Mouse (Mus musculus) heart, embryonic 16.5 days (tissue): ENCODE data around the gene Lifr. TPM values are rescaled to one million over a fixed set of nuclear protein-coding genes. Genes with fewer than 3 reads are reported as not detected.

ENCODE experiments used
- ATAC-seq: fragments of 200-750 bp; cut with Nextera tagmentation; replicated peaks from 2 replicates; pipeline ENCODE4 v1.8.0; 2017; ENCODE audit warnings: moderate number of reproducible peaks; ENCODE audit not compliant: insufficient read depth, low FRiP score; ENCODE audit errors: extremely low read depth
- H3K27ac ChIP-seq: fragments of 300-500 bp; sonication (generic); 2 replicates; pipeline ENCODE4 v1.5.1; 2014; ENCODE audit warnings: mild to moderate bottlenecking, low read length, control low read depth, moderate library complexity
- H3K27me3 ChIP-seq: fragments of 300-500 bp; sonication (generic); 2 replicates; pipeline ENCODE4 v1.6.1; 2014; ENCODE audit warnings: low read length, mixed read lengths; ENCODE audit not compliant: control insufficient read depth, insufficient read depth
- H3K36me3 ChIP-seq: fragments of 300-500 bp; sonication (generic); 2 replicates; pipeline ENCODE4 v1.6.1; 2014; ENCODE audit not compliant: control insufficient read depth, insufficient read depth
- H3K4me1 ChIP-seq: fragments of 300-500 bp; sonication (generic); 2 replicates; pipeline ENCODE4 v1.6.1; 2014; ENCODE audit warnings: low read length, mixed read lengths; ENCODE audit not compliant: control insufficient read depth, insufficient read depth
- H3K4me2 ChIP-seq: fragments of 300-500 bp; sonication (generic); 2 replicates; pipeline ENCODE4 v1.6.1; 2014; ENCODE audit warnings: low read depth, mild to moderate bottlenecking, control low read depth, low read length
- H3K4me3 ChIP-seq: fragments of 300-500 bp; sonication (generic); 2 replicates; pipeline ENCODE4 v1.5.1; 2014; ENCODE audit warnings: mild to moderate bottlenecking, control low read depth, low read length
- H3K9ac ChIP-seq: fragments of 300-500 bp; sonication (generic); 2 replicates; pipeline ENCODE4 v1.6.1; 2014; ENCODE audit warnings: low read length, control low read depth
- H3K9me3 ChIP-seq: fragments of 300-500 bp; sonication (generic); replicated peaks from 2 replicates; pipeline ENCODE4 v1.6.1; 2016; ENCODE audit warnings: low read length; ENCODE audit not compliant: control insufficient read depth
- WGBS: fragments of 180-500 bp; shearing (Covaris S2); extraction: QIAGEN DNeasy Blood & Tissue Kit; methylation state at CpG from one replicate; pipeline ENCODE4 v1.1.7; 2014; 5-methylcytosine and 5-hydroxymethylcytosine counted together
- polyA plus RNA-seq: library from polyadenylated mRNA; unstranded; fragments of >200 nt; fragmentation: Nextera tagmentation; extraction: Ambion mirVana; gene quantifications from 2 replicates; pipeline ENCODE4 v1.2.1, GENCODE M21; 2015

Gene Lifr
- polyA plus RNA-seq, 1 experiment from 2014 or later, result 24.0 TPM

DNA sequence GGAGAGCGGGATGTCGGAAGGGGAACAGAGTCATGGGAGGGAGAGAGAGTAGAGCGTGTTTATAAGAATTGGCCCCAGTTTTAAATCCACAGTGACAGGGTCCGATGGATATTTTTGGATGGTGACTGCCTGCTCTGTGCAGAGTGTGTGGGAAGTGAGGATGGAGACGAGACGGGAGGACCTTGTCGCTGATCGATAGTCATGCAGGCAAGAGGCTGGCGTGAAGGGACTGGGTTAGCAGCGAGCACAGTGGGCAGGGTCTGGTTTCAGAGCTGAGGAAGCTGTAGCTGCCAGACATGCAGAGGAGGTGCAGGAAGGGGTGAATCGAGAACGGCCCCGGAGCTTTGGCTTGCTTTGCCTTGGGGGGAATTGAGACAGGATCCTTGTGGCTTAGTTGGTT, 50.8 kb downstream of the Lifr start:
- H3K36me3 ChIP-seq, result no peaks in the 10 kb centered on the region
- peak overlapping the region; percentile 8; the same call in 1 of the 2 replicates for H3K4me2 ChIP-seq
- peak overlapping the region; percentile 55 for H3K9ac ChIP-seq
- H3K4me3 ChIP-seq, result no peak overlapping the region
- ATAC-seq, result no peak
- H3K9me3 ChIP-seq, result no peaks in the 10 kb centered on the region
- H3K27ac ChIP-seq, result no peak overlapping the region
- H3K4me1 ChIP-seq, result peaks cover 45% of the 10 kb centered on the region
- no peaks in the 10 kb centered on the region for H3K27me3 ChIP-seq
- WGBS, result 59% methylated on average over 13 of the region's 13 CpGs

DNA sequence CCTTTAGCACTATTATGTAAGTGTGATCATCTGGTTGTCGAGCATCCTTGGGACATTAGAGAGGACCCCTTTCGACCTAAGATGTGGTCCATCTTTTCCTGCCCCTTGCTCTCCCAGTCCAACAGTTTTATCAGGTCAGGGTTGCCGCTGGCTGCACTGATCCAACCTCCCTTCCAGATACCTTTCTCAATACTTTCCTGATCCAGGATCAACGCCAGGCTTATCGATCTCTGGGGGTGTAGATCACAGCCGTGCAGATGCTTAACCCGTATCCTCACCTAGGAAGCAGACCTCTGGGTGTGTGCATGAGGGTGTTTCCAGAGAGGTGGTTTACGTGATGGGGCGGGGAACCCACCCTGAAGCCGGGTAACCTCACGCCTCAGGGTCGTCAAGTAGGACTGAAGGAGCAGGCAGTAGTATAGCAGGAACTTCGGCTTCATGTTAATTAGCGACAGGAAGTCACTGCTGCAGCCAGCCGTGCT, 53.3 kb downstream of the Lifr start:
- WGBS, result 61% methylated on average over 15 of the region's 15 CpGs
- Histone ChIP-seq H3K4me1 (peaks cover 40% of the 10 kb centered on the region), H3K27ac (no peak overlapping the region), H3K4me3 (no peak overlapping the region), H3K36me3 (no peaks in the 10 kb centered on the region), H3K27me3 (no peaks in the 10 kb centered on the region), H3K4me2 (no peak overlapping the region), H3K9me3 (no peaks in the 10 kb centered on the region), H3K9ac (no peak overlapping the region)
- ATAC-seq, result no peak

GRCm38 (mm10) chr15:7144542-7144941, 54.1 kb downstream of the Lifr start:
- peaks cover 40% of the 10 kb centered on the region for H3K4me1 ChIP-seq
- no peaks in the 10 kb centered on the region for H3K9me3 ChIP-seq
- ATAC-seq, result no peak
- H3K27ac ChIP-seq, result peak overlapping the region; percentile 51
- 0 out of 2 replicates have a peak overlapping the region, but pooled peaks have one; percentile 5 for H3K4me2 ChIP-seq
- H3K9ac ChIP-seq, result no peak overlapping the region
- 69% methylated on average over 3 of the region's 3 CpGs for WGBS
- no peaks in the 10 kb centered on the region for H3K36me3 ChIP-seq
- H3K4me3 ChIP-seq, result no peak overlapping the region
- no peaks in the 10 kb centered on the region for H3K27me3 ChIP-seq

DNA sequence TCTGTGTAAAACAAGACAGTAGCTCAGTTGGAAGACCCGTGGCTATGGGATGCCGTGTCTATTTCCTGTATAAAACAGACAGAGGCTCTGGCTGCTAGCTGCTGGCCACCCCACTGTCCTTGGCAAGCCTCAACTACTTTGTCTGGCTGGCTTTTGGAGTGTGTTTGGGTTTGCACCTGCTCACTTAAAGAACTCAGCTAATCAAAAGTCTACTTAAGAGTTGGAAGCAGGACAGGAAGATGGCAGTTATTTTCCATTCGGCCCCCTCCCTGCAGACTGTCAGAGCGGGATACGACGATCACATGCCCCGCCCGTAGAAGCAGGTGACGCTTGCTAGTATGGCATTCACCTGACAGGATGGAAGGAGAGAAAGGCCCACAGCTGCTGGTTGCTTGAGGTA, 54.5 kb downstream of the Lifr start:
- H3K4me3 ChIP-seq, result no peak overlapping the region
- peak overlapping the region; percentile 5; the same call in 1 of the 2 replicates for H3K4me2 ChIP-seq
- ATAC-seq, result no peak
- H3K27me3 ChIP-seq, result no peaks in the 10 kb centered on the region
- 60% methylated on average over 9 of the region's 9 CpGs for WGBS
- H3K27ac ChIP-seq, result peak overlapping the region; percentile 51
- H3K9ac ChIP-seq, result no peak overlapping the region
- no peaks in the 10 kb centered on the region for H3K9me3 ChIP-seq
- peaks cover 40% of the 10 kb centered on the region for H3K4me1 ChIP-seq
- H3K36me3 ChIP-seq, result no peaks in the 10 kb centered on the region

DNA sequence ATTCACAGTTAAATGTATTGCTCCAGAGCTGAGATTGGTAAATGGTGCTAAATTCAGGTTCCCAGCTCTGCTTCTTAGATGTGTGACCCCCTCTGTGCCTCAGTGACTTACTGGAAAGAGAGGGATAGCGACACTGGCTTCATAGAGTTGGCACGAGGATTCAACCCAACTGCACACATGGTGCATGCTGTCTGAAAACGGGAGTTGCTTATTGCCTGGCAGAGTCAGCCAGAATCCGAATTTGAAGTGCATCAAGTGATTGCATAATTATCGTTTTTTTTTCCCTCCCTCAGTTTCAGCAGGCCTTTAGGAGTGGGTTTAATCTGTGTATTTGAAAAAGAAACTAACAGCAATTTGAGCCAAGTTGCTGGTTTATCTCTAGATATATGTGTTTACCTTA, 55.1 kb downstream of the Lifr start:
- Histone ChIP-seq H3K4me3 (no peak overlapping the region), H3K27ac (no peak overlapping the region; the same call in 1 of the 2 replicates), H3K9me3 (no peaks in the 10 kb centered on the region), H3K4me2 (no peak overlapping the region), H3K9ac (no peak overlapping the region), H3K27me3 (no peaks in the 10 kb centered on the region), H3K36me3 (no peaks in the 10 kb centered on the region), H3K4me1 (peaks cover 39% of the 10 kb centered on the region)
- 57% methylated on average over 5 of the region's 5 CpGs for WGBS
- ATAC-seq, result no peak

DNA sequence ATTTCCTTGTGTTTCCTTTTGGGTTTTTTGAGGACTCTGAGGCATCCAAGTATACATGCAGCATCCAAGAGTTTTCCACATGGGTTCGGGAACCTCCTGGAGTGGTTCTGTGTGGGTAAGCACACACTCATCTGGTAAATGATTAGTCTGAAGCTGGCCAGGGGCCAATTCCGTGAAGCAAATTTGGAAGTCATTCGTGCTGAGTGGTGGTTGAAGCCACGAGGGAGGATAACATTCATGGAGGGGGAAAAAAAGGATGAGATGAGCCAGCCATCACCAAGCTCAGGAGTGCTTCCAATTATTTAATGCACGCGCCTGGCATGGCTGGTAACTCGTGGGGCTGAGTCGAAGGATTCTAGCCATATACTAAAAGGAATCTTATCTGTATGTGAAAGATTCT, 56.1 kb downstream of the Lifr start:
- H3K9me3 ChIP-seq, result no peaks in the 10 kb centered on the region
- H3K27ac ChIP-seq, result no peak overlapping the region
- H3K4me3 ChIP-seq, result no peak overlapping the region
- no peak for ATAC-seq
- no peak overlapping the region for H3K4me2 ChIP-seq
- H3K4me1 ChIP-seq, result peaks cover 29% of the 10 kb centered on the region
- no peaks in the 10 kb centered on the region for H3K27me3 ChIP-seq
- H3K9ac ChIP-seq, result no peak overlapping the region
- H3K36me3 ChIP-seq, result no peaks in the 10 kb centered on the region
- 31% methylated on average over 8 of the region's 8 CpGs for WGBS

DNA sequence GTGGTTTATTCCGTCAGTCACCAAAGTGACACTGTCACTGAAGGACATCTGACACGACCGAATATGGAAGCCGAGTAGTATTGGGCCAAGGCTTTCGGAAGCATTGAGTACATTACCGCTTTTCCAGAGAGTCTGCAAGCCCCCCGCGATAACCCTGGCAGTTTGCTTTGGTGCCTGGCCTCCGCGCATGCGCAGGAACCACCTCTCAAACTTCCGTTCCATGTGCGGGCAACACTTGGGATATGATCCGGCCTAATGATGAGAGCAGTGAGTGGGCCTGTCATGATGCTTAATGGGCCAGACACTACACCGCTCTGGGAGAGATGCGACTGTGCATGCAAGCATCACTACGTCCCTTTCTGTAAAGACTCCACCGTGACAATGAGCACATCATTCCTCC, 59.4 kb downstream of the Lifr start:
- H3K36me3 ChIP-seq, result no peaks in the 10 kb centered on the region

GRCm38 (mm10) chr15:7150591-7150990, 60.2 kb downstream of the Lifr start:
- Histone ChIP-seq H3K9ac (no peak overlapping the region), H3K4me3 (no peak overlapping the region), H3K4me2 (no peak overlapping the region), H3K27ac (no peak overlapping the region), H3K9me3 (no peaks in the 10 kb centered on the region), H3K27me3 (no peaks in the 10 kb centered on the region), H3K4me1 (peaks cover 25% of the 10 kb centered on the region), H3K36me3 (0 out of 2 replicates have a peak, but pooled peaks cover under 1% of the 10 kb centered on the region)
- 87% methylated on average over 9 of the region's 9 CpGs for WGBS
- ATAC-seq, result no peak

More for the DNA sequence above, 59.4 kb downstream of the Lifr start:
- no peak overlapping the region for H3K4me2 ChIP-seq
- no peak for ATAC-seq
- no peak overlapping the region for H3K9ac ChIP-seq
- no peaks in the 10 kb centered on the region for H3K27me3 ChIP-seq
- no peak overlapping the region for H3K27ac ChIP-seq
- peaks cover 31% of the 10 kb centered on the region for H3K4me1 ChIP-seq
- WGBS, result 93% methylated on average over 18 of the region's 18 CpGs
- no peaks in the 10 kb centered on the region for H3K9me3 ChIP-seq
- H3K4me3 ChIP-seq, result no peak overlapping the region

GRCm38 (mm10) chr15:7152116-7152760, 61.8 kb downstream of the Lifr start:
- Histone ChIP-seq H3K4me3 (no peak overlapping the region), H3K27ac (no peak overlapping the region), H3K9ac (no peak overlapping the region), H3K27me3 (no peaks in the 10 kb centered on the region), H3K36me3 (0 out of 2 replicates have a peak, but pooled peaks cover 10% of the 10 kb centered on the region), H3K4me1 (peaks cover 15% of the 10 kb centered on the region), H3K9me3 (no peaks in the 10 kb centered on the region), H3K4me2 (no peak overlapping the region)
- peak; percentile 63; the same call in 1 of the 2 replicates for ATAC-seq
- 52% methylated on average over 10 of the region's 10 CpGs for WGBS
